Mouse (Mus musculus): Measurements from ENCODE around the gene Rcl1. TPM values are rescaled to one million over a fixed set of nuclear protein-coding genes. Genes with fewer than 3 reads are reported as not detected.

Rcl1 gene
- polyA plus RNA-seq, 1 experiment from 2014 or later = 26.4 TPM

DNA sequence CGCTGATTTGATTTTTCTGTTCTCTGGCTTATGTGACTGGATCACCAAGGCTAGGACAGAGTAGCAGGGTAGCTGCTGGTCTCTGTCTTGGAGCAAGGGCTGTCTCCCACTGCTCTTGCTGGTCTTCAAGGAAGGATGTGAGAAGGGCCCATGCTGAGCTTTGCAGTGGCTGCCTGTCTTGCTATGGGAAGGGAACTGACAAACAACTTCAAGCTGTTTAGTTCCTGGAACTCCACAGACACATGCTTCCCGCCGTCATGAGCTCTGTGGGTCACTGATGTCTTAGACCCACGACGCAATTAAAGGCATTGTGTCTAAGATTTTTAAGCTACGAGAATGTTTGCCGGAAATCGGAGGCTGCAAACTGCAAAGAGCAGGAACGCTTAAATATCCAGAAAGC, 45.6 kb downstream of the Rcl1 start:
- H3K27me3 ChIP-seq (ENCODE audit: control insufficient read depth, insufficient read depth, low read length) = no peaks in the 10 kb centered on the region
- peaks cover 5% of the 10 kb centered on the region; the same call in 1 of the 2 replicates for H3K36me3 ChIP-seq (ENCODE audit: control insufficient read depth, insufficient read depth, low read length)
- H3K9me3 ChIP-seq (replicated peaks; ENCODE audit: control insufficient read depth, low read length) = no peaks in the 10 kb centered on the region
- WGBS (ENCODE audit: insufficient replicate concordance) = 84% methylated on average over 9 of the region's 9 CpGs
- H3K4me3 ChIP-seq (ENCODE audit: low read depth, low read length) = no peak overlapping the region
- H3K27ac ChIP-seq (ENCODE audit: low read depth, low read length) = no peak overlapping the region
- H3K4me1 ChIP-seq (ENCODE audit: control insufficient read depth, insufficient read depth, low read length) = no peaks in the 10 kb centered on the region
- no peak overlapping the region for H3K4me2 ChIP-seq
- no peak for ATAC-seq (replicated peaks; ENCODE audit: insufficient number of reproducible peaks, low FRiP score, low TSS enrichment)
- no peak overlapping the region for H3K9ac ChIP-seq (ENCODE audit: low read depth, low read length)

- Histone ChIP-seq H3K9ac (ENCODE audit: low read depth, low read length) (no peak overlapping the region), H3K27ac (ENCODE audit: low read depth, low read length) (no peak overlapping the region), H3K27me3 (ENCODE audit: control insufficient read depth, insufficient read depth, low read length) (no peaks in the 10 kb centered on the region), H3K36me3 (ENCODE audit: control insufficient read depth, insufficient read depth, low read length) (no peaks in the 10 kb centered on the region), H3K4me1 (ENCODE audit: control insufficient read depth, insufficient read depth, low read length) (no peaks in the 10 kb centered on the region), H3K4me2 (no peak overlapping the region), H3K9me3 (replicated peaks; ENCODE audit: control insufficient read depth, low read length) (no peaks in the 10 kb centered on the region), H3K4me3 (ENCODE audit: low read depth, low read length) (no peak overlapping the region)
- WGBS (ENCODE audit: insufficient replicate concordance) = 65% methylated on average over 6 of the region's 6 CpGs
- ATAC-seq (replicated peaks; ENCODE audit: insufficient number of reproducible peaks, low FRiP score, low TSS enrichment) = no peak
Measured at GRCm38 (mm10) chr19:29149583-29149982, 48.4 kb downstream of the Rcl1 start.

- Histone ChIP-seq H3K9me3 (replicated peaks; ENCODE audit: control insufficient read depth, low read length) (no peaks in the 10 kb centered on the region), H3K4me2 (no peak overlapping the region), H3K27ac (ENCODE audit: low read depth, low read length) (no peak overlapping the region), H3K27me3 (ENCODE audit: control insufficient read depth, insufficient read depth, low read length) (no peaks in the 10 kb centered on the region), H3K36me3 (ENCODE audit: control insufficient read depth, insufficient read depth, low read length) (no peaks in the 10 kb centered on the region), H3K4me1 (ENCODE audit: control insufficient read depth, insufficient read depth, low read length) (no peaks in the 10 kb centered on the region), H3K4me3 (ENCODE audit: low read depth, low read length) (no peak overlapping the region), H3K9ac (ENCODE audit: low read depth, low read length) (no peak overlapping the region)
- 75% methylated on average over 6 of the region's 6 CpGs for WGBS (ENCODE audit: insufficient replicate concordance)
- no peak for ATAC-seq (replicated peaks; ENCODE audit: insufficient number of reproducible peaks, low FRiP score, low TSS enrichment)
Measured at GRCm38 (mm10) chr19:29150038-29150437, 48.9 kb downstream of the Rcl1 start.

DNA sequence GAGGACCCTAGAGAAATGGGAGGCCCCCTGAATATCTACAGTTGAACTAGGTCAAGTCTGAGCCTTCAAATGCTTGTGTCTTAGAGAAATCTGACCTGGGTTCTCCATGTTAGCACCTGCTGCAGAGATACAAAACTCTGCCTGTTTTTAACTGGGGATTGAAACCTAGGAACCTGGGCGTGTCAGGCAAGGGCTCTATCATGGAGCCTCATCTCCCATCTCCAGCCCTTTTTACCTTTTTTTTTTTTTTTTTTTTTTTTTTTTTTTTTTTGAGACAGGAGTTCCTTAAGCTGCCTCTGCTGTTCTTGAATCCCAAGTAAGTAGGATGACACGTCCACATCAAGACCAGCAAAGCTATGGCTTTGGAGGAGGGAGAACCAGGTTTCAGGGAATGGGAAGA, 50.3 kb downstream of the Rcl1 start:
- H3K9ac ChIP-seq (ENCODE audit: low read depth, low read length) = no peak overlapping the region
- no peaks in the 10 kb centered on the region for H3K36me3 ChIP-seq (ENCODE audit: control insufficient read depth, insufficient read depth, low read length)
- H3K4me2 ChIP-seq = no peak overlapping the region
- H3K27ac ChIP-seq (ENCODE audit: low read depth, low read length) = no peak overlapping the region
- no peaks in the 10 kb centered on the region for H3K27me3 ChIP-seq (ENCODE audit: control insufficient read depth, insufficient read depth, low read length)
- H3K9me3 ChIP-seq (replicated peaks; ENCODE audit: control insufficient read depth, low read length) = no peaks in the 10 kb centered on the region
- H3K4me1 ChIP-seq (ENCODE audit: control insufficient read depth, insufficient read depth, low read length) = no peaks in the 10 kb centered on the region
- WGBS (ENCODE audit: insufficient replicate concordance) = 75% methylated on average over 2 of the region's 2 CpGs
- ATAC-seq (replicated peaks; ENCODE audit: insufficient number of reproducible peaks, low FRiP score, low TSS enrichment) = no peak
- no peak overlapping the region for H3K4me3 ChIP-seq (ENCODE audit: low read depth, low read length)

- Histone ChIP-seq H3K4me1 (ENCODE audit: control insufficient read depth, insufficient read depth, low read length) (no peaks in the 10 kb centered on the region), H3K36me3 (ENCODE audit: control insufficient read depth, insufficient read depth, low read length) (no peaks in the 10 kb centered on the region), H3K27ac (ENCODE audit: low read depth, low read length) (no peak overlapping the region), H3K9me3 (replicated peaks; ENCODE audit: control insufficient read depth, low read length) (no peaks in the 10 kb centered on the region), H3K9ac (ENCODE audit: low read depth, low read length) (no peak overlapping the region), H3K27me3 (ENCODE audit: control insufficient read depth, insufficient read depth, low read length) (no peaks in the 10 kb centered on the region), H3K4me3 (ENCODE audit: low read depth, low read length) (no peak overlapping the region), H3K4me2 (no peak overlapping the region)
- 65% methylated on average over 3 of the region's 3 CpGs for WGBS (ENCODE audit: insufficient replicate concordance)
- ATAC-seq (replicated peaks; ENCODE audit: insufficient number of reproducible peaks, low FRiP score, low TSS enrichment) = no peak
Measured at GRCm38 (mm10) chr19:29155552-29155951, 54.4 kb downstream of the Rcl1 start.

- WGBS (ENCODE audit: insufficient replicate concordance) = 48% methylated on average over 3 of the region's 3 CpGs
- no peak overlapping the region for H3K27ac ChIP-seq (ENCODE audit: low read depth, low read length)
- ATAC-seq (replicated peaks; ENCODE audit: insufficient number of reproducible peaks, low FRiP score, low TSS enrichment) = no peak
Measured at GRCm38 (mm10) chr19:29156417-29156816, 55.2 kb downstream of the Rcl1 start.

DNA sequence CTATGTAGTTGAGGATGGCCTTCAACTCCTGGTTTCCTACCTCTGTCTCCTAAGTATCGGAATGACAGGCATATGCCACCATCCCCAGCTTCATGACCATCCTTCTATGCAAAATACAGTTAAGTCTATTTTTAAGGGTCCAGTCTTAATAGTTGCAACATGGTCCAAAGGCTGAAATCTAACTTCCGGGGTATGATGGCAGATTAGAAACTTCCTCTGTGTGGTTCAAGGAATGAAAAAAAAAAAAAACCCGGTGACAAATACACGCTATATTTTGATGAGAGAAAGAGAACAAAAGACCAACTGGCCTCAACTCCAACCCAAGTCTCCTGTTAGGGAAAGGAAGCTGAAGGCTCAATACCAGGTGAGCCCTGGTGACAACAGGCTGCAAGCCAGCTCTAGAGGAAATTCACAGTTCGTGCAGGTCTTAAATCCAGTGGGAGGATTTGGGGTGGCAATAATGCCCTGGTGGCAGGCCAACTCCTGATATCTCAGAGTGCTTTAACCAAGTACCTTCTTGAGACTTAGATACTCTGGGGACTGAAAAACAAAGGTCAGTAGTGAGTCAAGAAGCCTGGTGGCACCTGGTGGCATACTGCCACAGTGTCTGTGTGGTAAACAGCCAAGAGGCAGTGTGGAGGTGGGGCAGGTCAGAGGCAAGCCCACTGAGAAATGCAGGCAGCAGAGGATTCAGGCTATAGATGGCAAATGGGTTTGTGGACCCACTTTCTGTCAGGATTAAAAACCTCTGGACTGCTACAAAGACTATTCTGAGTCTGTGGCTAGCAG, 56.7 kb downstream of the Rcl1 start:
- WGBS (ENCODE audit: insufficient replicate concordance) = 82% methylated on average over 5 of the region's 5 CpGs
- Histone ChIP-seq H3K9me3 (replicated peaks; ENCODE audit: control insufficient read depth, low read length) (no peaks in the 10 kb centered on the region), H3K4me3 (ENCODE audit: low read depth, low read length) (no peak overlapping the region), H3K4me1 (ENCODE audit: control insufficient read depth, insufficient read depth, low read length) (no peaks in the 10 kb centered on the region), H3K9ac (ENCODE audit: low read depth, low read length) (no peak overlapping the region), H3K36me3 (ENCODE audit: control insufficient read depth, insufficient read depth, low read length) (no peaks in the 10 kb centered on the region), H3K27ac (ENCODE audit: low read depth, low read length) (no peak overlapping the region), H3K27me3 (ENCODE audit: control insufficient read depth, insufficient read depth, low read length) (no peaks in the 10 kb centered on the region), H3K4me2 (no peak overlapping the region)
- no peak for ATAC-seq (replicated peaks; ENCODE audit: insufficient number of reproducible peaks, low FRiP score, low TSS enrichment)

More at GRCm38 (mm10) chr19:29156417-29156816, 55.2 kb downstream of the Rcl1 start:
- no peaks in the 10 kb centered on the region for H3K27me3 ChIP-seq (ENCODE audit: control insufficient read depth, insufficient read depth, low read length)
- H3K4me3 ChIP-seq (ENCODE audit: low read depth, low read length) = no peak overlapping the region
- no peaks in the 10 kb centered on the region for H3K4me1 ChIP-seq (ENCODE audit: control insufficient read depth, insufficient read depth, low read length)
- no peak overlapping the region for H3K4me2 ChIP-seq
- no peaks in the 10 kb centered on the region for H3K36me3 ChIP-seq (ENCODE audit: control insufficient read depth, insufficient read depth, low read length)
- H3K9ac ChIP-seq (ENCODE audit: low read depth, low read length) = no peak overlapping the region
- H3K9me3 ChIP-seq (replicated peaks; ENCODE audit: control insufficient read depth, low read length) = no peaks in the 10 kb centered on the region

- Histone ChIP-seq H3K9ac (ENCODE audit: low read depth, low read length) (no peak overlapping the region), H3K27me3 (ENCODE audit: control insufficient read depth, insufficient read depth, low read length) (no peaks in the 10 kb centered on the region), H3K4me3 (ENCODE audit: low read depth, low read length) (no peak overlapping the region), H3K4me2 (no peak overlapping the region), H3K9me3 (replicated peaks; ENCODE audit: control insufficient read depth, low read length) (no peaks in the 10 kb centered on the region), H3K27ac (ENCODE audit: low read depth, low read length) (no peak overlapping the region), H3K36me3 (ENCODE audit: control insufficient read depth, insufficient read depth, low read length) (no peaks in the 10 kb centered on the region), H3K4me1 (ENCODE audit: control insufficient read depth, insufficient read depth, low read length) (no peaks in the 10 kb centered on the region)
- no peak for ATAC-seq (replicated peaks; ENCODE audit: insufficient number of reproducible peaks, low FRiP score, low TSS enrichment)
- 69% methylated on average over 3 of the region's 3 CpGs for WGBS (ENCODE audit: insufficient replicate concordance)
Measured at GRCm38 (mm10) chr19:29158486-29158885, 57.3 kb downstream of the Rcl1 start.

Data from heart, embryonic 11.5 days (tissue).